Mouse (Mus musculus) liver, postnatal 0 days (tissue): ENCODE results near the gene Gpn3. TPM values are rescaled to one million over a fixed set of nuclear protein-coding genes. Genes with fewer than 3 reads are reported as not detected.

Experiments
- ATAC-seq: fragments of 200-750 bp; cut with Nextera tagmentation; 2 replicates; pipeline ENCODE4 v1.8.0; 2017; ENCODE audit warnings: mild to moderate bottlenecking, moderate library complexity
- DNase-seq: peaks from one replicate; pipeline ENCODE4 v3.0.0-alpha.2; 2016
- H3K27ac ChIP-seq: fragments of 300-500 bp; sonication (generic); 2 replicates; pipeline ENCODE4 v1.5.1; 2014; ENCODE audit warnings: antibody characterized with exemption, moderate library complexity, mild to moderate bottlenecking, low read depth
- H3K27me3 ChIP-seq: fragments of 300-500 bp; sonication (generic); 2 replicates; pipeline ENCODE4 v1.6.1; 2014; ENCODE audit warnings: low read length, control low read depth, mixed read lengths; ENCODE audit not compliant: insufficient read depth
- H3K36me3 ChIP-seq: fragments of 300-500 bp; sonication (generic); replicated peaks from 2 replicates; pipeline ENCODE4 v1.6.1; 2014; ENCODE audit warnings: mild to moderate bottlenecking, control low read depth, low read length, moderate library complexity, mixed read lengths; ENCODE audit not compliant: insufficient read depth
- H3K4me1 ChIP-seq: fragments of 300-500 bp; sonication (generic); 2 replicates; pipeline ENCODE4 v1.6.1; 2014; ENCODE audit warnings: antibody characterized with exemption, mild to moderate bottlenecking, control low read depth; ENCODE audit not compliant: insufficient read depth
- H3K4me2 ChIP-seq: fragments of 300-500 bp; sonication (generic); 2 replicates; pipeline ENCODE4 v1.6.1; 2014; ENCODE audit warnings: low read depth, mild to moderate bottlenecking, low read length, moderate library complexity, mixed read lengths
- H3K4me3 ChIP-seq: fragments of 300-500 bp; sonication (generic); 2 replicates; pipeline ENCODE4 v1.5.1; 2014; ENCODE audit warnings: low read depth, low read length
- H3K9ac ChIP-seq: fragments of 300-500 bp; sonication (generic); replicated peaks from 2 replicates; pipeline ENCODE4 v1.6.1; 2014; ENCODE audit warnings: mild to moderate bottlenecking, moderate library complexity
- H3K9me3 ChIP-seq: fragments of 300-500 bp; sonication (generic); 2 replicates; pipeline ENCODE4 v1.6.1; 2016; ENCODE audit warnings: mild to moderate bottlenecking, control low read depth, low read length, mixed read lengths
- CTCF ChIP-seq: sonication (generic); IDR thresholded peaks from 2 replicates; pipeline ENCODE4 v1.5.1; 2016; ENCODE audit warnings: antibody characterized with exemption, low read depth
- EP300 ChIP-seq: IDR thresholded peaks from 2 replicates; pipeline ENCODE4 v1.6.1; 2016; ENCODE audit warnings: antibody characterized with exemption, low read depth, mild to moderate bottlenecking
- WGBS: fragments of 180-500 bp; shearing (Covaris S2); extraction: QIAGEN DNeasy Blood & Tissue Kit; methylation state at CpG from one replicate; pipeline ENCODE4 v1.1.7; 2014; ENCODE audit not compliant: insufficient replicate concordance; 5-methylcytosine and 5-hydroxymethylcytosine counted together
- polyA plus RNA-seq: library from polyadenylated mRNA; unstranded; fragments of >200 nt; fragmentation: Nextera tagmentation; extraction: Ambion mirVana; gene quantifications from 2 replicates; pipeline ENCODE4 v1.2.1, GENCODE M21; 2015

The Gpn3 gene
- polyA plus RNA-seq, 1 experiment from 2014 or later = 26.7 TPM

- DNase-seq (no peak), ATAC-seq (no peak)
- Histone ChIP-seq H3K4me3 (no peak overlapping the region), H3K4me1 (0 out of 2 replicates have a peak, but pooled peaks cover 2% of the 10 kb centered on the region), H3K27me3 (no peaks in the 10 kb centered on the region), H3K27ac (no peak overlapping the region), H3K9me3 (no peaks in the 10 kb centered on the region), H3K36me3 (no peaks in the 10 kb centered on the region), H3K4me2 (no peak overlapping the region), H3K9ac (no peak overlapping the region)
- WGBS = 71% methylated on average over 3 of the region's 3 CpGs
- TF ChIP-seq CTCF = no peak
- no peak for TF ChIP-seq EP300
Observed at GRCm38 (mm10) chr5:122334682-122335081, 37.0 kb upstream of the Gpn3 start.

- WGBS = 79% methylated on average over 7 of the region's 7 CpGs
- Histone ChIP-seq H3K36me3 (no peaks in the 10 kb centered on the region), H3K4me1 (no peaks in the 10 kb centered on the region), H3K4me2 (no peak overlapping the region), H3K27me3 (no peaks in the 10 kb centered on the region), H3K9ac (no peak overlapping the region), H3K27ac (no peak overlapping the region), H3K4me3 (no peak overlapping the region), H3K9me3 (no peaks in the 10 kb centered on the region)
- TF ChIP-seq EP300 = no peak
- TF ChIP-seq CTCF = no peak
- DNase-seq (no peak), ATAC-seq (no peak)
Observed at GRCm38 (mm10) chr5:122336554-122337294, 35.0 kb upstream of the Gpn3 start.

GRCm38 (mm10) chr5:122342874-122343273 lies 28.8 kb upstream of the Gpn3 start:
- no peak for TF ChIP-seq EP300
- TF ChIP-seq CTCF = no peak
- H3K4me1 ChIP-seq = no peaks in the 10 kb centered on the region
- no peaks in the 10 kb centered on the region for H3K36me3 ChIP-seq
- no peaks in the 10 kb centered on the region for H3K9me3 ChIP-seq
- H3K9ac ChIP-seq = no peak overlapping the region
- no peak overlapping the region for H3K4me2 ChIP-seq
- H3K27ac ChIP-seq = no peak overlapping the region
- H3K4me3 ChIP-seq = no peak overlapping the region
- DNase-seq = no peak
- 26% methylated on average over 1 of the region's 1 CpGs for WGBS
- ATAC-seq = no peak
- no peaks in the 10 kb centered on the region for H3K27me3 ChIP-seq

GRCm38 (mm10) chr5:122343768-122344167 lies 27.9 kb upstream of the Gpn3 start:
- WGBS = 41% methylated on average over 7 of the region's 7 CpGs
- Histone ChIP-seq H3K36me3 (no peaks in the 10 kb centered on the region), H3K4me2 (no peak overlapping the region), H3K9me3 (no peaks in the 10 kb centered on the region), H3K4me3 (no peak overlapping the region), H3K27me3 (no peaks in the 10 kb centered on the region), H3K4me1 (no peaks in the 10 kb centered on the region), H3K9ac (no peak overlapping the region), H3K27ac (0 out of 2 replicates have a peak overlapping the region, but pooled peaks have one; percentile 1)
- TF ChIP-seq CTCF = no peak
- DNase-seq (no peak), ATAC-seq (no peak)

GRCm38 (mm10) chr5:122344260-122344659 lies 27.4 kb upstream of the Gpn3 start:
- DNase-seq (peak; percentile 88), ATAC-seq (peak; percentile 54)
- TF ChIP-seq EP300 (no peak), CTCF (peak; percentile 94)
- Histone ChIP-seq H3K9ac (no peak overlapping the region), H3K36me3 (no peaks in the 10 kb centered on the region), H3K4me1 (no peaks in the 10 kb centered on the region), H3K27me3 (no peaks in the 10 kb centered on the region), H3K27ac (no peak overlapping the region), H3K4me2 (no peak overlapping the region), H3K4me3 (no peak overlapping the region), H3K9me3 (no peaks in the 10 kb centered on the region)
- WGBS = 8% methylated on average over 5 of the region's 5 CpGs

- no peaks in the 10 kb centered on the region for H3K27me3 ChIP-seq
- H3K4me3 ChIP-seq = no peak overlapping the region
- H3K9me3 ChIP-seq = no peaks in the 10 kb centered on the region
- no peak overlapping the region for H3K9ac ChIP-seq
- TF ChIP-seq EP300 (no peak), CTCF (peak; percentile 23; the same call in 1 of the 2 replicates)
- no peak overlapping the region for H3K27ac ChIP-seq
- H3K36me3 ChIP-seq = no peaks in the 10 kb centered on the region
- 76% methylated on average over 4 of the region's 4 CpGs for WGBS
- ATAC-seq = no peak
- no peaks in the 10 kb centered on the region for H3K4me1 ChIP-seq
- no peak for DNase-seq
- H3K4me2 ChIP-seq = no peak overlapping the region
Observed at GRCm38 (mm10) chr5:122345777-122346176, 25.9 kb upstream of the Gpn3 start.
